Mouse (Mus musculus) retina, embryonic 14.5 days (tissue): ENCODE measurements around the gene Impdh2.

Experiments
- DNase-seq: peaks from one replicate; pipeline ENCODE4 v3.0.0-alpha.2; 2015; ENCODE audit warnings: low spot score

Gene Impdh2

GRCm38 (mm10) chr9:108560227-108560841 lies at the start of gene Impdh2:
TSS of gene Impdh2 (plus strand) at chr9:108560286.
- peak; percentile 97 for DNase-seq

GRCm38 (mm10) chr9:108516380-108517251 lies 43.5 kb upstream of the Impdh2 start, which contains the start of gene Qrich1:
TSS of gene Qrich1 (plus strand) at chr9:108516806.
- peak; percentile 99 for DNase-seq

GRCm38 (mm10) chr9:108517253-108517930 lies 42.7 kb upstream of the Impdh2 start:
- peak; percentile 85 for DNase-seq

- peak; percentile 63 for DNase-seq
Measured at GRCm38 (mm10) chr9:108517931-108518332, 42.2 kb upstream of the Impdh2 start.

- no peak for DNase-seq
Measured at GRCm38 (mm10) chr9:108521604-108522003, 38.5 kb upstream of the Impdh2 start.

GRCm38 (mm10) chr9:108523341-108523740 lies 36.7 kb upstream of the Impdh2 start:
- DNase-seq: no peak

GRCm38 (mm10) chr9:108525400-108525799 lies 34.7 kb upstream of the Impdh2 start:
- no peak for DNase-seq

GRCm38 (mm10) chr9:108530954-108531353 lies 29.1 kb upstream of the Impdh2 start:
- no peak for DNase-seq

- DNase-seq: no peak
Measured at GRCm38 (mm10) chr9:108531496-108531895, 28.6 kb upstream of the Impdh2 start.

- no peak for DNase-seq
Measured at GRCm38 (mm10) chr9:108540846-108541245, 19.2 kb upstream of the Impdh2 start.

GRCm38 (mm10) chr9:108545986-108546385 lies 14.1 kb upstream of the Impdh2 start:
- DNase-seq: no peak

GRCm38 (mm10) chr9:108546875-108547274 lies 13.2 kb upstream of the Impdh2 start:
- DNase-seq: no peak

- DNase-seq: no peak
Measured at GRCm38 (mm10) chr9:108559169-108559568, 917 bp upstream of the Impdh2 start.

GRCm38 (mm10) chr9:108563671-108564070 lies 3.6 kb downstream of the Impdh2 start:
- no peak for DNase-seq

GRCm38 (mm10) chr9:108564131-108564530 lies 4.0 kb downstream of the Impdh2 start:
- no peak for DNase-seq

- no peak for DNase-seq
Measured at GRCm38 (mm10) chr9:108565881-108566814, 6.1 kb downstream of the Impdh2 start.

GRCm38 (mm10) chr9:108566815-108567776 lies 7.0 kb downstream of the Impdh2 start, which contains the start of gene Ndufaf3:
TSS of gene Ndufaf3 (minus strand) at chr9:108567434.
- peak; percentile 96 for DNase-seq

- DNase-seq: peak; percentile 17
Measured at GRCm38 (mm10) chr9:108567931-108568419, 7.9 kb downstream of the Impdh2 start.

GRCm38 (mm10) chr9:108568511-108568921 lies 8.4 kb downstream of the Impdh2 start:
- no peak for DNase-seq
